Mouse (Mus musculus) small intestine, adult 2 months (tissue): ENCODE results near the gene Cacna2d1.

Experiments used
- CTCF ChIP-seq: fragments of 200-500 bp; IDR thresholded peaks from 2 replicates; pipeline ENCODE4 v1.5.1; 2012; ENCODE audit warnings: low read depth, mild to moderate bottlenecking, control low read depth, inconsistent platforms, low read length, moderate library complexity, mixed read lengths; ENCODE audit not compliant: insufficient replicate concordance, insufficient read length; ENCODE audit errors: extremely low read depth
- POLR2A ChIP-seq: fragments of 200-500 bp; IDR thresholded peaks from 2 replicates; pipeline ENCODE4 v1.6.1; 2012; ENCODE audit warnings: low read depth, mild to moderate bottlenecking, control low read depth, inconsistent platforms, low read length, moderate library complexity

- TF ChIP-seq CTCF: no peak
- no peak for TF ChIP-seq POLR2A
Measured at GRCm38 (mm10) chr5:16184064-16184463, 249.6 kb downstream of the Cacna2d1 start.
